Mouse (Mus musculus) inflammation-experienced regulatory T-cells, adult 6 months (primary cell): ENCODE data around the gene Nfs1. TPM values are rescaled to one million over a fixed set of nuclear protein-coding genes. Genes with fewer than 3 reads are reported as not detected.

Experiments used
- polyA plus RNA-seq, 3 experiments: library from polyadenylated mRNA; unstranded; fragments of 100-300 nt; shearing (Covaris generic); gene quantifications; one replicate each; pipeline ENCODE4 v1.2.1; 2017

Nfs1 gene
- polyA plus RNA-seq, 3 experiments from 2014 or later: 34.3 to 43.0 (median 36.7) TPM

Other genes with a start within 250 kb of the Nfs1 start
- 10 to 100 TPM; 34.5 to 47.4 (median 36.3) TPM for gene Uqcc1, start 213.9 kb downstream of the Nfs1 start, polyA plus RNA-seq
- gene Gm15557, start 203.5 kb downstream of the Nfs1 start, polyA plus RNA-seq: not detected
- gene Gdf5, start 198.8 kb downstream of the Nfs1 start, polyA plus RNA-seq: not detected
- 10 to 100 TPM; 30.4 to 48.2 (median 47.9) TPM for gene Cep250, start 187.7 kb downstream of the Nfs1 start, polyA plus RNA-seq
- gene 6430550D23Rik, start 136.2 kb downstream of the Nfs1 start, polyA plus RNA-seq: 1 to 10 TPM; 1.4 to 1.8 (median 1.7) TPM
- 100 to 1,000 TPM in 2 of 3 experiments, 10 to 100 TPM in 1; 97.9 to 172 (median 128) TPM for gene Ergic3, start 136.1 kb downstream of the Nfs1 start, polyA plus RNA-seq
- not detected for gene Fer1l4, start 91.2 kb downstream of the Nfs1 start, polyA plus RNA-seq
- under 1 TPM in 1 of 3 experiments, not detected in 2; 0.13 TPM for gene Spag4, start 79.0 kb downstream of the Nfs1 start, polyA plus RNA-seq
- 10 to 100 TPM; 43.3 to 63.8 (median 46.2) TPM for gene Cpne1, start 32.2 kb downstream of the Nfs1 start, polyA plus RNA-seq
- 10 to 100 TPM; 11.7 to 20.0 (median 18.2) TPM for gene Rbm12, start 32.2 kb downstream of the Nfs1 start, polyA plus RNA-seq
- 10 to 100 TPM in 1 of 3 experiments, 1 to 10 TPM in 2; 5.9 to 12.5 (median 10.0) TPM for gene Gm28036, start 17.1 kb downstream of the Nfs1 start, polyA plus RNA-seq
- gene Romo1, start 147 bp downstream of the Nfs1 start, polyA plus RNA-seq: 100 to 1,000 TPM; 144 to 170 (median 160) TPM
- 100 to 1,000 TPM; 572 to 796 (median 746) TPM for gene Rbm39, start 36.1 kb upstream of the Nfs1 start, polyA plus RNA-seq
- gene Phf20, start 52.3 kb upstream of the Nfs1 start, polyA plus RNA-seq: 100 to 1,000 TPM in 1 of 3 experiments, 10 to 100 TPM in 2; 56.7 to 100 (median 81.3) TPM
- 1 to 10 TPM; 5.3 to 7.5 (median 5.8) TPM for gene Cnbd2, start 168.1 kb upstream of the Nfs1 start, polyA plus RNA-seq
- 1 to 10 TPM in 2 of 3 experiments, not detected in 1; 2.8 to 5.1 TPM for gene Scand1, start 168.5 kb upstream of the Nfs1 start, polyA plus RNA-seq